Mouse (Mus musculus): ENCODE measurements at regions not wholly inside any gene's neighbourhood (a gene's known extent, or its start where the extent isn't known, plus 50 kb on each side); places are given as distances from the start of the nearest gene placed in this dataset.

GRCm38 (mm10) chr15:96914988-96915387 lies 140.8 kb downstream of the Slc38a4 start:
- TF ChIP-seq CTCF (IDR thresholded peaks at IDR 0.05; ENCODE audit: low read depth) (no peak), EP300 (IDR thresholded peaks at IDR 0.05; ENCODE audit: low read depth) (no peak)

Data from liver, postnatal 0 days (tissue).